Mouse (Mus musculus): ENCODE measurements around the gene Ddah1.

GRCm38 (mm10) chr3:145773384-145773783, 14.9 kb downstream of the Ddah1 start:
- TF ChIP-seq CTCF (IDR thresholded peaks at IDR 0.05), result no peak
- no peak for TF ChIP-seq EP300 (IDR thresholded peaks at IDR 0.05; ENCODE audit: insufficient read depth, low read depth, low read length)
